Mouse (Mus musculus): ENCODE results near the gene Entpd1.
"Not testable (repeated sequence)": the region's sequence is repeated elsewhere in the genome, so short reads cannot be mapped to it uniquely, and the experiment has no call there.

Entpd1 gene

GRCm38 (mm10) chr19:40611830-40612506, at the start of gene Entpd1, which contains the start of gene Tctn3:
Gene Entpd1, plus strand, starts transcription at chr19:40612366.
Gene Tctn3, minus strand, starts transcription at chr19:40612233.
- DNase-seq (ENCODE audit: low read depth, low spot score), result peak; percentile 97

- no peak for DNase-seq (ENCODE audit: low read depth, low spot score)
These were observed 48.1 kb upstream of the Entpd1 start for GRCm38 (mm10) chr19:40563880-40564645.

GRCm38 (mm10) chr19:40567616-40568015, 44.5 kb upstream of the Entpd1 start:
- DNase-seq (ENCODE audit: low read depth, low spot score), result no peak

- DNase-seq (ENCODE audit: low read depth, low spot score), result no peak
These were observed 41.4 kb upstream of the Entpd1 start for GRCm38 (mm10) chr19:40570726-40571125.

GRCm38 (mm10) chr19:40575438-40575837, 36.7 kb upstream of the Entpd1 start:
- DNase-seq (ENCODE audit: low read depth, low spot score), result no peak

GRCm38 (mm10) chr19:40580902-40581301, 31.3 kb upstream of the Entpd1 start:
- DNase-seq (ENCODE audit: low read depth, low spot score), result no peak

- no peak for DNase-seq (ENCODE audit: low read depth, low spot score)
These were observed 30.5 kb upstream of the Entpd1 start for GRCm38 (mm10) chr19:40581662-40582061.

GRCm38 (mm10) chr19:40586908-40587307, 25.3 kb upstream of the Entpd1 start:
- DNase-seq (ENCODE audit: low read depth, low spot score), result no peak

- peak; percentile 8 for DNase-seq (ENCODE audit: low read depth, low spot score)
These were observed 24.5 kb upstream of the Entpd1 start for GRCm38 (mm10) chr19:40587491-40588292.

GRCm38 (mm10) chr19:40588293-40588654, 23.9 kb upstream of the Entpd1 start, which contains the start of gene Aldh18a1:
Gene Aldh18a1, minus strand, starts transcription at chr19:40588463.
- peak; percentile 80 for DNase-seq (ENCODE audit: low read depth, low spot score)

- peak; percentile 81 for DNase-seq (ENCODE audit: low read depth, low spot score)
These were observed 23.2 kb upstream of the Entpd1 start for GRCm38 (mm10) chr19:40588847-40589529.

GRCm38 (mm10) chr19:40589530-40589880, 22.7 kb upstream of the Entpd1 start:
- DNase-seq (ENCODE audit: low read depth, low spot score), result no peak

- no peak for DNase-seq (ENCODE audit: low read depth, low spot score)
These were observed 16.9 kb upstream of the Entpd1 start for GRCm38 (mm10) chr19:40595231-40595630.

- no peak for DNase-seq (ENCODE audit: low read depth, low spot score)
These were observed 16.3 kb upstream of the Entpd1 start for GRCm38 (mm10) chr19:40595831-40596230.

- not testable (repeated sequence) for DNase-seq (ENCODE audit: low read depth, low spot score)
These were observed 11.3 kb upstream of the Entpd1 start for GRCm38 (mm10) chr19:40600846-40601245.

- no peak for DNase-seq (ENCODE audit: low read depth, low spot score)
These were observed 10.3 kb upstream of the Entpd1 start for GRCm38 (mm10) chr19:40601870-40602269.

GRCm38 (mm10) chr19:40605189-40605588, 7.0 kb upstream of the Entpd1 start:
- no peak for DNase-seq (ENCODE audit: low read depth, low spot score)

- no peak for DNase-seq (ENCODE audit: low read depth, low spot score)
These were observed 4.5 kb upstream of the Entpd1 start for GRCm38 (mm10) chr19:40607676-40608075.

GRCm38 (mm10) chr19:40614811-40615210, 2.6 kb downstream of the Entpd1 start:
- no peak for DNase-seq (ENCODE audit: low read depth, low spot score)

GRCm38 (mm10) chr19:40616021-40616420, 3.9 kb downstream of the Entpd1 start:
- DNase-seq (ENCODE audit: low read depth, low spot score), result no peak

GRCm38 (mm10) chr19:40621616-40622015, 9.4 kb downstream of the Entpd1 start:
- not testable (repeated sequence) for DNase-seq (ENCODE audit: low read depth, low spot score)

- DNase-seq (ENCODE audit: low read depth, low spot score), result no peak
These were observed 13.8 kb downstream of the Entpd1 start for GRCm38 (mm10) chr19:40625935-40626334.
